Mouse (Mus musculus) CH12.LX (cell line): ENCODE measurements around the gene Rpl18. TPM values are rescaled to one million over a fixed set of nuclear protein-coding genes. Genes with fewer than 3 reads are reported as not detected.

Experiments used
- DNase-seq: peaks from one replicate; pipeline ENCODE4 v3.0.0-alpha.2; 2013; ENCODE audit errors: extremely low read depth
- H3K27ac ChIP-seq: 2 replicates; pipeline ENCODE4 v1.5.1; 2012; ENCODE audit warnings: low read depth, mild to moderate bottlenecking, control low read depth, moderate library complexity; ENCODE audit not compliant: insufficient read depth
- H3K27me3 ChIP-seq: replicated peaks from 2 replicates; pipeline ENCODE3; 2012; ENCODE audit warnings: inconsistent platforms
- H3K36me3 ChIP-seq, 2 experiments: replicated peaks in 1 of 2; 2 replicates each; pipeline versions ENCODE3 to v1.6.1; 2012; ENCODE audit warnings: inconsistent platforms in 1 of 2, low read length in 1 of 2, mild to moderate bottlenecking in 1 of 2, mixed read lengths in 1 of 2, moderate library complexity in 1 of 2; ENCODE audit not compliant: control insufficient read depth in 1 of 2, insufficient read depth in 1 of 2
- H3K4me1 ChIP-seq, 2 experiments: 2 replicates each; pipeline ENCODE4 v1.6.1; 2012; ENCODE audit warnings: inconsistent platforms in 1 of 2, moderate library complexity in 1 of 2; ENCODE audit not compliant: insufficient read depth in 2 of 2, control insufficient read depth in 1 of 2
- H3K4me2 ChIP-seq: 2 replicates; pipeline ENCODE4 v1.6.1; 2012; ENCODE audit warnings: low read depth, mild to moderate bottlenecking, control low read depth; ENCODE audit not compliant: poor library complexity, insufficient read depth, severe bottlenecking
- H3K4me3 ChIP-seq, 3 experiments: fragments of 150-350 bp in 1 of 3; sonication (generic) in 1 of 3; replicated peaks in 1 of 3; 2 replicates each; pipeline versions ENCODE3 to v1.5.1; 2011 to 2012; ENCODE audit warnings: low read depth in 2 of 3, low read length in 2 of 3, mild to moderate bottlenecking in 2 of 3, moderate library complexity in 2 of 3, control low read depth in 1 of 3, improper control_type of control experiment in 1 of 3, inconsistent platforms in 1 of 3, mixed read lengths in 1 of 3; ENCODE audit not compliant: poor library complexity in 1 of 3
- H3K79me2 ChIP-seq: replicated peaks from 2 replicates; pipeline ENCODE4 v1.6.1; 2012; ENCODE audit warnings: mild to moderate bottlenecking, moderate library complexity; ENCODE audit not compliant: control insufficient read depth, poor library complexity, insufficient read depth, severe bottlenecking; ENCODE audit errors: extremely low read depth
- H3K9ac ChIP-seq: 2 replicates; pipeline ENCODE4 v1.6.1; 2012; ENCODE audit warnings: low read depth, mild to moderate bottlenecking, control low read depth, moderate library complexity; ENCODE audit not compliant: insufficient read depth
- H3K9me3 ChIP-seq: replicated peaks from 2 replicates; pipeline ENCODE3; 2012; ENCODE audit warnings: low read length, inconsistent platforms, mixed read lengths
- BHLHE40 ChIP-seq: IDR thresholded peaks from 2 replicates; pipeline ENCODE4 v1.6.1; 2011; ENCODE audit warnings: mild to moderate bottlenecking, low read depth, low read length, improper control_type of control experiment
- CTCF ChIP-seq, 2 experiments: IDR thresholded peaks in 1 of 2; conservative IDR thresholded peaks in 1 of 2; 2 replicates each; pipeline ENCODE4 v1.5.1; 2011 to 2012; ENCODE audit warnings: low read depth in 2 of 2, low read length in 2 of 2, improper control_type of control experiment in 1 of 2, inconsistent platforms in 1 of 2, mild to moderate bottlenecking in 1 of 2, moderate library complexity in 1 of 2
- E2F4 ChIP-seq: IDR thresholded peaks from 2 replicates; pipeline ENCODE4 v1.6.1; 2011; ENCODE audit warnings: low read depth, low read length, improper control_type of control experiment; ENCODE audit not compliant: insufficient replicate concordance
- ELF1 ChIP-seq: IDR thresholded peaks from 2 replicates; pipeline ENCODE4 v1.6.1; 2014; ENCODE audit warnings: low read depth, mild to moderate bottlenecking, inconsistent platforms, low read length, improper control_type of control experiment
- EP300 ChIP-seq: IDR thresholded peaks from 2 replicates; pipeline ENCODE4 v1.6.1; 2011; ENCODE audit warnings: low read length, improper control_type of control experiment
- ETS1 ChIP-seq: conservative IDR thresholded peaks from 2 replicates; pipeline ENCODE4 v1.6.1; 2012; ENCODE audit warnings: low read depth, mild to moderate bottlenecking, inconsistent platforms, low read length, improper control_type of control experiment, moderate library complexity
- GABPA ChIP-seq: IDR thresholded peaks from 2 replicates; pipeline ENCODE4 v1.6.1; 2012; ENCODE audit warnings: low read depth, low read length, improper control_type of control experiment, inconsistent platforms; ENCODE audit not compliant: insufficient replicate concordance
- HCFC1 ChIP-seq: IDR thresholded peaks from 2 replicates; pipeline ENCODE4 v1.6.1; 2012; ENCODE audit warnings: low read depth, mild to moderate bottlenecking, inconsistent platforms, low read length, improper control_type of control experiment
- IRF4 ChIP-seq: IDR thresholded peaks from 2 replicates; pipeline ENCODE4 v1.6.1; 2014; ENCODE audit warnings: low read depth, mild to moderate bottlenecking, inconsistent platforms, low read length, improper control_type of control experiment
- JUND ChIP-seq: conservative IDR thresholded peaks from 2 replicates; pipeline ENCODE4 v1.6.1; 2011; ENCODE audit warnings: low read depth, low read length, improper control_type of control experiment
- KAT2A ChIP-seq: IDR thresholded peaks from 2 replicates; pipeline ENCODE4 v1.6.1; 2012; ENCODE audit warnings: low read length, improper control_type of control experiment, inconsistent platforms; ENCODE audit not compliant: insufficient replicate concordance
- MAX ChIP-seq: IDR thresholded peaks from 2 replicates; pipeline ENCODE4 v1.6.1; 2011; ENCODE audit warnings: low read length, improper control_type of control experiment
- MAZ ChIP-seq: IDR thresholded peaks from 2 replicates; pipeline ENCODE4 v1.6.1; 2012; ENCODE audit warnings: low read depth, mild to moderate bottlenecking, inconsistent platforms, low read length, improper control_type of control experiment, moderate library complexity
- MEF2A ChIP-seq: IDR thresholded peaks from 2 replicates; pipeline ENCODE4 v1.6.1; 2014; ENCODE audit warnings: low read depth, mild to moderate bottlenecking, inconsistent platforms, low read length, improper control_type of control experiment, borderline replicate concordance
- MYC ChIP-seq: IDR thresholded peaks from 2 replicates; pipeline ENCODE4 v1.6.1; 2011; ENCODE audit warnings: low read depth, mild to moderate bottlenecking, improper control_type of control experiment, low read length
- NELFE ChIP-seq: IDR thresholded peaks from 2 replicates; pipeline ENCODE4 v1.6.1; 2011; ENCODE audit warnings: low read depth, low read length, improper control_type of control experiment
- NRF1 ChIP-seq: IDR thresholded peaks from 2 replicates; pipeline ENCODE4 v1.6.1; 2014; ENCODE audit warnings: low read depth, mild to moderate bottlenecking, inconsistent platforms, low read length, improper control_type of control experiment, moderate library complexity
- POLR2A ChIP-seq: IDR thresholded peaks from 2 replicates; pipeline ENCODE4 v1.6.1; 2011; ENCODE audit warnings: low read depth, mild to moderate bottlenecking, improper control_type of control experiment, low read length
- RCOR1 ChIP-seq: conservative IDR thresholded peaks from 2 replicates; pipeline ENCODE4 v1.6.1; 2012; ENCODE audit warnings: low read depth, mild to moderate bottlenecking, inconsistent platforms, low read length, improper control_type of control experiment
- SIN3A ChIP-seq: IDR thresholded peaks from 2 replicates; pipeline ENCODE4 v1.6.1; 2012; ENCODE audit warnings: low read length, improper control_type of control experiment, inconsistent platforms
- SMC3 ChIP-seq: IDR thresholded peaks from 2 replicates; pipeline ENCODE4 v1.6.1; 2011; ENCODE audit warnings: low read depth, low read length, improper control_type of control experiment
- TCF12 ChIP-seq: IDR thresholded peaks from 2 replicates; pipeline ENCODE4 v1.6.1; 2014; ENCODE audit warnings: low read depth, mild to moderate bottlenecking, inconsistent platforms, low read length, improper control_type of control experiment
- UBTF ChIP-seq: IDR thresholded peaks from 2 replicates; pipeline ENCODE4 v1.6.1; 2012; ENCODE audit warnings: low read depth, mild to moderate bottlenecking, inconsistent platforms, low read length, improper control_type of control experiment, moderate library complexity
- USF1 ChIP-seq: IDR thresholded peaks from 2 replicates; pipeline ENCODE4 v1.6.1; 2014; ENCODE audit warnings: low read depth, mild to moderate bottlenecking, inconsistent platforms, low read length, improper control_type of control experiment
- USF2 ChIP-seq: conservative IDR thresholded peaks from 2 replicates; pipeline ENCODE4 v1.6.1; 2011; ENCODE audit warnings: low read depth, low read length, improper control_type of control experiment
- ZC3H11A ChIP-seq: IDR thresholded peaks from 2 replicates; pipeline ENCODE4 v1.6.1; 2012; ENCODE audit warnings: low read depth, mild to moderate bottlenecking, inconsistent platforms, low read length, improper control_type of control experiment
- ZKSCAN1 ChIP-seq: IDR thresholded peaks from 2 replicates; pipeline ENCODE4 v1.6.1; 2012; ENCODE audit warnings: low read depth, inconsistent platforms, low read length, improper control_type of control experiment, borderline replicate concordance
- ZMIZ1 ChIP-seq: IDR thresholded peaks from 2 replicates; pipeline ENCODE4 v1.6.1; 2012; ENCODE audit warnings: low read depth, mild to moderate bottlenecking, inconsistent platforms, low read length, improper control_type of control experiment
- ZNF384 ChIP-seq: IDR thresholded peaks from 2 replicates; pipeline ENCODE4 v1.6.1; 2012; ENCODE audit warnings: low read depth, low read length, improper control_type of control experiment, inconsistent platforms
- dilution Hi-C: fragments of 300-500 bp; cut with MboI; formaldehyde crosslinking; loops from 2 replicates; pipeline ENCODE4 v1.14.3; 2020; ENCODE audit warnings: low sequenced_read_pairs; ENCODE audit not compliant: extremely low pct_unique_long_range_greater_than_20kb, extremely low pct_ligation_motif_present
- in situ Hi-C: fragments of 300-500 bp; cut with MboI; formaldehyde crosslinking; loops from 3 replicates; pipeline ENCODE4 v1.14.3; 2019; ENCODE audit warnings: low sequenced_read_pairs, low pct_ligation_motif_present, low pct_unique_long_range_greater_than_20kb, mixed read lengths
- polyA plus RNA-seq: library from polyadenylated mRNA; unstranded; fragments of >175 nt; gene quantifications from 2 replicates; pipeline ENCODE4 v1.2.1, GENCODE M21; 2012; ENCODE audit warnings: low read depth; ENCODE audit not compliant: insufficient read length
- total RNA-seq, 2 experiments: library from RNA; depleted of rRNA; stranded (reverse); fragments of 300-350 nt in 1 of 2; fragments of >200 nt in 1 of 2; gene quantifications; 2 replicates each; pipeline ENCODE4 v1.2.3; 2012 to 2014

Rpl18 gene
- total and polyA plus RNA-seq, 3 experiments = 2,393 to 3,766 (median 3,204) TPM

- Histone ChIP-seq H3K79me2 (no peaks in the 10 kb centered on the region), H3K9ac (peak overlapping the region; percentile 7; the same call in 1 of the 2 replicates)
- dilution Hi-C loops = no loop called here
- peak; percentile 32 for DNase-seq
- in situ Hi-C loops = loop anchor here (5.0 to 10.0 kb wide), 3 partner anchors 43 to 215 kb away; partner anchors contain the start of genes Bax and Mamstr
- TF ChIP-seq HCFC1 = no peak
- TF ChIP-seq IRF4 = peak; percentile 39; the same call in 1 of the 2 replicates
- TF ChIP-seq BHLHE40 = peak; percentile 83
- 0 out of 2 replicates have a peak, but pooled peaks have one; percentile 14 for TF ChIP-seq MAZ
- TF ChIP-seq ETS1 = peak; percentile 47
- TF ChIP-seq, all 38 proteins: peak for 4
- no peaks in the 10 kb centered on the region for H3K9me3 ChIP-seq
- no peaks in the 10 kb centered on the region for H3K27me3 ChIP-seq
- H3K4me3 ChIP-seq = no peak overlapping the region
- peaks cover 34 to 66% of the 10 kb centered on the region in 2 experiments for H3K4me1 ChIP-seq
- peak overlapping the region; percentile 19; the same call in 1 of the 2 replicates for H3K4me2 ChIP-seq
- H3K27ac ChIP-seq = peak overlapping the region; percentile 18; the same call in 1 of the 2 replicates
- H3K36me3 ChIP-seq = no peaks in the 10 kb centered on the region
These were observed 35.2 kb upstream of the Rpl18 start for GRCm38 (mm10) chr7:45679966-45680621.

DNA sequence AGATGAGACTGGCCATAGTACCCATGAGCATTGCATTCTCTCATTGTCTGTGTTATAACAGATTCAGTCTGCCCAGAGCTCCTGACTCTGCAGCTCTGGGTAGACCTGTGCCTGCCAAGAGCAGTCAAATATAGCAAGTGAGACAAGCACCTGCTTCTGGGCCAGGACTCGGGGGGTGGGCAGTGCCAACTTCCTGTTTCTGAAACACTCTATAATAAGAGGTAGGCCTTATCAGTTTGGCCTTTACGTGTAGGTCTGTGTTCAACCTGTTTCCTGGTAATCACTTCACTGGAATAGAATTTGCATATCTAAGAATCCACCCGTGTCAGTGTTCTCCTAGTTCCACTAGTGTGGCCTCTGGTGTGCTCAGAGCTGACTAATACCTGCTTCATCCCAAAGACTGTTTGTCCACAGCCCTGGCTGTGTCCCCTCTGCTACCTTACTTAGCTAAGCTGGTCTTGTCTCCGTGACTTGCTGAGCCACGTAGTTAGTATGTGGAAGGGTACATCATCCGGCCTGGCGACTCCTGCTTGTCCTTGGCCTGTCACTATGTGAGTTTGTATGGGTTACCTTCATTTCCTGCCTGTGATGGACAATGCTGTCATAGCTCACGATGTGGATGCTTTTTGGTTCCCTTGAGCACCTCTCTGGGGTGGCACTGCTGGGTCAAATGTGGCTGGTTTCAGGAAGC, 34.1 kb upstream of the Rpl18 start:
- Histone ChIP-seq H3K27ac (peak overlapping the region; percentile 81), H3K79me2 (no peaks in the 10 kb centered on the region), H3K27me3 (no peaks in the 10 kb centered on the region), H3K4me3 (peak overlapping the region in 1 of 3 experiments; percentile 28), H3K4me1 (peaks cover 34 to 68% of the 10 kb centered on the region in 2 experiments), H3K9ac (no peak overlapping the region), H3K36me3 (no peaks in the 10 kb centered on the region), H3K4me2 (no peak overlapping the region), H3K9me3 (no peaks in the 10 kb centered on the region)
- peak; percentile 72 for DNase-seq
- in situ Hi-C loops (loop anchor here (5.0 to 10.0 kb wide), 3 partner anchors 44 to 216 kb away; partner anchors contain the start of genes Bax and Mamstr), dilution Hi-C loops (no loop called here)
- no peak for TF ChIP-seq USF1
- TF ChIP-seq ETS1 = 0 out of 2 replicates have a peak, but pooled peaks have one; percentile 29
- TF ChIP-seq ZC3H11A = no peak
- TF ChIP-seq CTCF (conservative IDR thresholded peaks at IDR 0.05 in 1 of 2, IDR thresholded peaks at IDR 0.05 in 1 of 2; ENCODE audit: low read depth in 2 of 2, low read length in 2 of 2) = no peak
- no peak for TF ChIP-seq ZKSCAN1
- no peak for TF ChIP-seq KAT2A
- TF ChIP-seq USF2 = no peak
- peak; percentile 61 for TF ChIP-seq TCF12
- TF ChIP-seq UBTF = no peak
- no peak for TF ChIP-seq ZNF384
- TF ChIP-seq E2F4 = no peak
- TF ChIP-seq HCFC1 = 0 out of 2 replicates have a peak, but pooled peaks have one; percentile 15
- TF ChIP-seq JUND = no peak
- TF ChIP-seq MEF2A = peak; percentile 65; the same call in 1 of the 2 replicates
- no peak for TF ChIP-seq SMC3
- TF ChIP-seq SIN3A = peak; percentile 45; the same call in 1 of the 2 replicates
- TF ChIP-seq NRF1 = no peak
- no peak for TF ChIP-seq POLR2A
- peak; percentile 90 for TF ChIP-seq MAX
- TF ChIP-seq NELFE = no peak
- no peak for TF ChIP-seq ZMIZ1
- peak; percentile 62; the same call in 1 of the 2 replicates for TF ChIP-seq MYC
- no peak for TF ChIP-seq GABPA
- TF ChIP-seq EP300 = peak; percentile 51; the same call in 1 of the 2 replicates
- peak; percentile 58 for TF ChIP-seq ELF1
- TF ChIP-seq IRF4 = peak; percentile 30; the same call in 1 of the 2 replicates
- TF ChIP-seq RCOR1 = no peak
